Mouse (Mus musculus): ENCODE measurements around the gene Kdf1.

Kdf1 gene

DNA sequence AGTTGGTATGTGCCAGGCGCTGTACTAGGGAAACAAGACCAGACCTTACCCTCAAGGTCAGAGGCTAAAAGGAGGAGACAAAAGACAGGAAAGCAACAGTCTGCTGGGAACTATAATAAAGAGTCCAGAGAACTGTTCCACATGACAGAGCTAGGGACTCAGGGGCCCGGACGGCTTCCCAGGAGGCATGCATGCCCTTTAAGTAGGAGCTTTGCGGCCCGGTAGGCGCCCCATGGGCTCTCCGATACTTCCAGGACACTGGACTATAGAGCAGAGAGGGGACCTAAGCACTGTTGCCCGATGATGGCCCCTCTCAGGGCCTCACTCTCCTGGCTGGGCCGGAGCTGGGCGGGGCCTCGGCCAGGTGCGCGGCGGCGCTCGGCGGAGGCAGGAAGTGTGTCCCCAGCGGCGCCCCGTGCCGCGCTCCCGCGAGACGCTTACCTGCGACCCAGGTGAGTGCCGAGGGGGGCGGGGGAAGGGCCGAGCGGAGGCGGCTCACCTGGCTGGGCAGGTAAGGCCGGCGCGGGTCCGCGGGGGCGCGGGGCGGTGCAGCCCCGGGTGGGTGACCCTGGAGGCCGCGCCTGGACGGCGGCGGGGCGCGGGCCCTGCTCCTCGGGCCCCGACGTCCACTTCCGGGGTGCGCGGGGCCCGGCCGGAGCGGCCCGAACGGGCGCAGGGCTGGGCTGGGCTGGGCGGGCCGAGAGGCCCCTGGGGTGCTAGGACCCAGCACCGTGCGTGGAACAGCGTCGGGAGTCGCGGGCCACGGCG is at the start of gene Kdf1:
Kdf1 (plus strand) TSS at position 363 of the 768 bp plus-strand sequence.
- peak; percentile 68 to 71 for DNase-seq (ENCODE audit: low spot score in 2 of 2)

DNA sequence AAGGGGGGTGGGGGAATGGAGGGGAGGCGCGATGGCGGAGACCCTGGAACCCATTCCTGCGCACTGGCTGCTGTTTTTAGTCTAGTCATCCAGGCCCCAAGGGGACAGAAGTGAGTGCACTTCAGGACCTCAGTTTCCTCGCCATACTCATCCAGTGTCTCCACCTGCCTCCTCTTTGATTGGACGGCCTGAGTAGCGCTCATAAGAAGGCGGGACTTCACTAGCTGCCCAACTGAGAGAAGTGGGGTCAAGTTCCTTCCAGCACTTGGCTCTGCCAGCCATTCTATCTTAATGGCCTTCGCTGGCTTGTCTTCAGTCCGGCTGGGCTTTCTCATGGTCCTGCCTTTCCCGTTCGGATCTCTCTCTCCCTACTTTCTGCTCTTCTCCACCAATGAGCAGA is 49.6 kb upstream of the Kdf1 start:
- DNase-seq (ENCODE audit: low spot score in 2 of 2) = no peak

DNA sequence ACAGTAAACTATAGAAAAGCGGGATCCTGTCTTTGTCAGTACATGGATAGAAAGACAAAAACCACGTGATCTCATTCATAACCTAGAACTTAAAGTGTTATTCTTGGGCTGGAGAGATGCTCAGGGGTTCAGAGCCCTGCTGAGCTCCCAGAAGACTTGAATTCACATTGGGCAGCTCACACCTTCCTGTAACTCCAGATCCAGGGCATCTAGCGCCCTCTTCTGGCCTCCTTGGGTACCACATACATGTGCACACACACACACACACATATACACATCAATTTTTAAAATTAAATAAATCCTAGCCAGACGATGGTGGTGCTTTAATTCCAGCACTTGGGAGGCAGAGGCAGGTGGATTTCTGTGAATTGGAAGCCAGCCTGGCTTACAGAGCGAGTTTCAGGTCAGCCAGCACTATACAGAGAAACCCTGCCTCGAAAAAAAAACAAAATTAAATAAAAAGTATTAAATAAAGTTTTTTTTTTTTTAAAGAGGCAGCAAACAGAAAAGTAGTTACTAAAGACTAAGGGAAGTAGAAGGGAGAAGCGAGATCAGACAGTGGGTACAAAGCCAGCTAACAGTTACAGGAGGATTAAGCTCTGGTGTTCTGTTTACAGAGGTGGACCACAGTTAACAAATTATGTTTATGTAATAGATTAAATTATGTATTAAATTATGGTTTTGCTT is 47.5 kb upstream of the Kdf1 start:
- DNase-seq (ENCODE audit: low spot score in 2 of 2) = no peak

DNA sequence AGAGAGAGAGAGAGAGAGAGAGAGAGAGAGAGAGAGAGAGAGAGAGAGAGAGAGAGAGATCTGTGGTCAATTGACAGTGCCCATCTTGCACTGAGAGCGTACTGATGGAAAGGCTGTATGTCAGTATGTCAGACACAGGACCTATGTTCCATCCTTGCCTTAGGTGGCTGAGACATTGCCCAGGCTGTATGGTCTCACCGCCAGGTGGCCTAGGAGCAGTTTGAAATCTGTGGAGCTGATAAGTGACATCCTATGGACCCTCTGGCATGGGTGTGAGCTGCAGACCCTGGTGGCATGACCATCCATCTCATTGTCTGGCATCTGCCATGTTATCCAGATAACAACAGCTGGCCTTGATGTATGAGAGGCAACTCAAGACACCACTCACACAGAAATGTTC is 44.9 kb upstream of the Kdf1 start:
- no peak for DNase-seq (ENCODE audit: low spot score in 2 of 2)

DNA sequence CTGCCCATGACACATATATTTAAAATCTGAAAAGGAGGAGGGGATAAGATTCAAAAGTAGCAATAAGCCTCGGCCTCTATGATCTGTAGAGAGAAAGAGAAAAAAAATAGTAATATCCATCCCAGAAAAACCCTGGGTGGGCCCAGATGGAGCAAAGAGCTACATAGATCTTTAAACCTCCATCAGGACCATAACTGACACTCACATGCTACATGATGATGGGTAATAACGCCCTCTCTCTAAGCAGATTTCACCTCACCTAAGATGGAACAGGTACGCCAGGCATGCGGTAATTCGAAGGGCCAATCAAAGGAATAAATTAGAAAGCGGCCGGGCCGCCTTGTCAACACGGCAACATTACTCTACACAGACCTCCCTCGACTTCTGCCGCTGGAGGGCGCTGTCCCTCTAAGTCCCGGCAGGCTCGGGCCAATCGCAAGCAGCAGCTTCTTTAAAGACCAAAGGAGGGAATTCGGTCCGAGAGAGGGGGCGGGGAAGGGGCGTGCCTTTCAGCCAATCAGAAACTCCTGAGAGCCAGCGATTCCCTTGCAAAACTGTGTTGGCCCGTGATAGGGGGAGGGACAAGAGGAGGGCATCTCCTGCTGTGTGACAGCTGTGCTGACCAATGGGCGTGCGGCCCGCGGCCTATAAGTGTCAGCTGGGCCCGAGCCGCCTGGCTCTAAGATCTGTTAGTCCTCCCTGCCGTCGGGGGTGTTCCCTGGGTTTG is 39.1 kb upstream of the Kdf1 start, which contains the start of gene Tent5b:
Tent5b (plus strand) TSS at position 675 of the 727 bp plus-strand sequence.
- peak; percentile 99 for DNase-seq (ENCODE audit: low spot score in 2 of 2)

DNA sequence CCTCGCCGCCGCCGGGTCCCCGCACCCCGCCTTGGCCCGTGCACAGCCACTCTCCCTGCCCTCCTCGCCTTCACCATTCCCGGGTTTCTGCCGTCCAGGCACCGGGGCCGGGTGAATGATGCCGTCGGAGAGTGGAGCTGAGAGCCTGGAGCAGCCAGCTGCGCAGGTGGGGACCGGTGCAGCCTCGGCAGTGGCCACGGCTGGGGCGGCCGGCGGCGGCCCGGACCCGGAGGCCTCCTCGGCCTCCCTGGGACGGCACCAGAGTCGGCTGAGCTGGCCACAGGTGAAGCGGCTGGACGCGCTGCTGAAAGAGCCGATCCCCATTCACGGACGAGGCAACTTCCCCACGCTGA is 38.6 kb upstream of the Kdf1 start:
- no peak for DNase-seq (ENCODE audit: low spot score in 2 of 2)

DNA sequence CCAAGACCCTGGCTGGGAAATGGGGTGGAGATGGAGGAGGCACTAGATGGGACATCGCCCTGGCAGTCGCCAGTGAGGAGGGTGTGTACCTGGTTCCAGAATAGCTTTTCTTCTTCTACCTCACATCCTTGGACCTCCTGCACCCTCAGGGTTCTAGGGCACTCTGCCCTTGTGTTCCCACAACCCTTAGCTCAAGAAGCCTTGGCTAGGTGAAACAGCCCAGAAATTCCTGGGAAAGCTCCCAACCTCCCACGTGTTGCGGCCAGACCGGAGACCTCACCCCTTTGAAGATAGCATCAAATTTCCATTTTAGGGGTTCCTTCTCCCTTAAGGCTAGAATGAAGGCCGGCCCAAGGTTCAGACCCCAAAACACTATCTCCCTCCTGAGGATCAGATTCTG is 38.0 kb upstream of the Kdf1 start:
- DNase-seq (ENCODE audit: low spot score in 2 of 2) = no peak

DNA sequence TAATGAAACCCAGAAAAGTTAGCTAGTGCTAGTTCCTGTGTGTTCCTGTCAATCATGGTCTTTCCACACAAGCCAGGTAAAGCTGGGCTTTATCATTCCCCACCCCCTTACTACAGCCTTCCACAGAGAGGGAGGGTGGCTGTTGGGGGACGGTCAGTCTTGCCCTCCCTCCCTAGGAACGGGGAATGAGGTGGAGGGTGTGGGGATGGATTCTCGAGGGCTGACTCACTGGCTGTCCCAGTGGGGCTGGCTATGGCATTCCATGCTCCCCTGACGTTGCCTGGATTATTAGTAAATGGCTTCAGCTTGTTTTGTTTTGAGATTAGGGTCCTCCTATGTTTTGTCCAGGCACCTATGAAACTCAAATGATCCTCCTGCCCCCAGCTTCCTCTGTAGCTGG is 37.3 kb upstream of the Kdf1 start:
- no peak for DNase-seq (ENCODE audit: low spot score in 2 of 2)

DNA sequence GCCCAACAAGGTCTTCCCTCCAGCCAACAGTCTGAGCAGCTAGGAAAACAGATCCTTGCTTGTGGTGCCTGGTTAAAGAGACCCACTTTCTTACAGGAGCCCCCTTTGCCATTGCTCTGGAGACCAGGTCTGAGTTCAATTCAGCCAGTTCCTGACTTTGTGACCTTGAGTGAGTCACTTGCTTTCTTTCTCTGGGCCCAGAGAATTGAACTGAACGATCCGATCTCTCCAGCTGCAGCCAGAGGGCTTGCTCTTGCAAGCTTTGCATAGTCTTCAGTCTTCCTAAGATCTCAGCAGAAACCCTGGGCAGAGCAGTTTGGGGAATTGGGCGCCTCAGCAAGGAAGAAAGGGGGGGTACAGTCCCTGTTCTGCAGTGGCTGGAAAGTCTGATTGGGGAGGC is 36.3 kb upstream of the Kdf1 start:
- DNase-seq (ENCODE audit: low spot score in 2 of 2) = no peak

DNA sequence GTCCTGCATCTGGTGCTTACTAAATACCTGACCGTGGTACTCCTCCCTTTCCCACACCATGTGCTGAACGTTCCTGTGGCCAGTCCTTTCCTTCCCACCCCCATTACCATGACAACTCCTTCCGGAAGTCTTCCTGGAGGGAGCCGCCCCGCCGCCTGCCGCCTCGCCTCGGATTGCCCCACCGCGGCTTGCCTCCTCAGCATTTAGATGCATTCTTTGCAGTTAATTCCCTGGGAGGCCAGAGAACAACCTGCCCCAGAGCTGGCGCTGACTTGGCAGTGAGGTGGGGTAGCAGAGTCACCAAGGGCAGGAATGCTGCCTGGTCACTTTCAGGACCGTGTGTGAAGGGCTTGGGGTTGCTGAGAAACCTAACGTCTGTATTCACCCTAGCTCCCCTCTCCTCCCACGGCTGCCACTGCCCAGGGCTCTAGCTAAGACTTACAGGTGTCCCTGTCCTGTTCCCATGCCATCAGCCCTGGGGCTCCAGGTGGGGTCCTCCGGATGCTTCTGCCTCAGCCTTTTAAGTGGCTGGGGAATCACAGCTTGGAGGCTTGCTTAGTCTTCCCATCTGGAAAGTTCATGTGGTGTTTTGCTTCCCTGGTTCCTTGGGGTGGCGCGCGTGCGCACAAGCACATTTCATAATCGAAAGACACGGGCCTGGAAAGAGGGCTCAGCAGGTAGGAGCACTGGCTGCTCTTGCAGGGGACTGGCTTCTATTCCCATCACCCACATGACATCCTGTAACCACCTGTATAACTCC is 34.3 kb upstream of the Kdf1 start:
- DNase-seq (ENCODE audit: low spot score in 2 of 2) = peak; percentile 48 to 65

DNA sequence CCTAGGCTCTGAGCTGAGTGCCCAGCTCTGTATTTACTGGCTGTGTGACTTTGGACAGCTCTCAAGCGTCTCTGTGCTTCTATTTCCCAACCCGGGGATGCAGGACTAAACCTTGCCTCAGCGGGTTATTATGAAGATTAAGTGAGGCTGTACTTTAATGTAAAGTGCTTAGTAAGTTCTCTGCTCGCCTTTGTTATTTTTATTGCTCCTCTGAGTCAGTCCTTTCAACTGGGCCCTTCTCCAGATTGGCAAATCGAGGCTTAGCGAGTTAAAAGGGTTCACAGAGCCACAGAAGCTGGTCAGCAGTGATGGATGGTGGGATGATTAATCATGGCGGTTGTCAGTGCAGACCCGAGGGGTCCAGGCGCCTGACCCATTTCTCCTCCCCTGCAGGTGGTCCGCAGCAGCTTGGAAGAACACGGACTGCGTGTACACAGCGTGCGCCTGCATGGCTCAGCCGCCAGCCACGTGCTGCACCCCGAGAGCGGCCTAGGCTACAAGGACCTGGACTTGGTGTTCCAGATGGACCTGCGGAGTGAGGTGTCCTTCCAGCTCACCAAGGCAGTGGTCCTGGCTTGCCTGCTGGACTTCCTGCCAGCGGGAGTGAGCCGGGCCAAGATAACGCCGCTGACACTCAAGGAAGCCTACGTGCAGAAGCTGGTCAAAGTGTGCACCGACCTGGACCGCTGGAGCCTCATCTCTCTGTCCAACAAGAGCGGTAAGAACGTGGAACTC is 32.9 kb upstream of the Kdf1 start:
- no peak for DNase-seq (ENCODE audit: low spot score in 2 of 2)

DNA sequence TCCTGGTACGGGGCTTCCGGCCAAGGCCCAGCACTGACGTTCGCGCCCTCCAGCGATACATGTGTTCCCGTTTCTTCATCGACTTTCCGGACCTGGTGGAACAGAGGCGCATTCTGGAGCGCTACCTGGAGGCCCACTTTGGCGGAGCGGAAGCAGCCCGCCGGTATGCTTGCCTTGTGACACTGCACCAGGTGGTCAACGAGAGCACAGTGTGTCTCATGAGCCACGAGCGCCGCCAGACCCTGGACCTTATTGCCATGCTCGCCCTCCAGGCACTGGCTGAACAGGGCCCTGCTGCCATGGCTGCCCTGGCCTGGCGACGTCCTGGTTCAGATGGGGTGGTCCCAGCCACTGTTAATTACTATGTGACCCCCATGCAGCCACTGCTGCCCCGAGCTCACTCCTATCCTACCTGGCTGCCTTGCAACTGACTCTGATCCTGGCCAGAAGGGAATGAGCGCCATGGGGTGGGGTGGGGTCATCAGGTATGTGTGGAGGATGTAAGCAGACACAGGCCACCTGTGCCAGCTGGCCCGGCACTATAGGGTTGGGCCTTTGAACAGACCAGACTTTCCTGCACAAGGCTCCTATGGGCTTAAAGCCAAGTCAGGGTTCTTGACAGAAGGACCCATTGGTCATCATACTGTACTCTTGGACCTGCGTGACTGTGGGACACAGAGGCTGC is 31.9 kb upstream of the Kdf1 start:
- DNase-seq (ENCODE audit: low spot score in 2 of 2) = no peak

DNA sequence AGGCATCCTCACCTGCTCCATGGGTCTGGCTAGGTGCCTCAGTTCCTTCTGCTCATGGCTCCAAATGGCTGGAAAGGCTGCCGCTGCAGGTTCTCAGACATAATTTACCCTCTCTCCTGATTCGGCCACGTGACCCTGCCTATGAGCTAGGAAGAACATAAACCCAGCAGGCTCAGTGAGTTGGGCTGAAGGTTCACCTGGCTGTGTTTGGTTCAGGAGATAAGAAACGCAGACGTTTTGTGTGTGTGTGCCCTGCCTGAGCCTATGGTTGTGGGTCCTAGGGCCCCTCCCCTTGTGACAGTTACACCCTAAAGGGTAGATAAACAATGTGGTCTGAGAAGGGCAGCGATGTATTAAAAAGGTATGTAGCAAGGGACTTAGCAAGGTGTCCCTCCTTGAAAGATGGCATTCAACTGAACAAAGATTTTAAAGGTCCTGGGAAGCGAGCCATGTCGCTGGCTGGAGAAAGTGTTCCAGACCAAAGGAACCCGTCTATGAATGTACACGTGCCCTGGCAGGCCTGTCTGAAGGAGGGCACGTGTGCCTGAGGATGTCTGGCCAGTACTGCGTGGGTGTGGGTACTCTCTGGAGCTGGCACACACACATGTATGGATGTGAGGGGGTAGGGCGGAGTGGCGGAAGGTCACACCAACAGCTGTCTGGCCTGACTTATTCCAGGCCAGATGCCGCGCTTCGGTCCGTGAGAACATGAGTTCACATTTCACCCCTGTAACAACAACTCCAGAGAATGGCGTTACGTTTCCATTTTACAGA is 30.0 kb upstream of the Kdf1 start:
- DNase-seq (ENCODE audit: low spot score in 2 of 2) = no peak

DNA sequence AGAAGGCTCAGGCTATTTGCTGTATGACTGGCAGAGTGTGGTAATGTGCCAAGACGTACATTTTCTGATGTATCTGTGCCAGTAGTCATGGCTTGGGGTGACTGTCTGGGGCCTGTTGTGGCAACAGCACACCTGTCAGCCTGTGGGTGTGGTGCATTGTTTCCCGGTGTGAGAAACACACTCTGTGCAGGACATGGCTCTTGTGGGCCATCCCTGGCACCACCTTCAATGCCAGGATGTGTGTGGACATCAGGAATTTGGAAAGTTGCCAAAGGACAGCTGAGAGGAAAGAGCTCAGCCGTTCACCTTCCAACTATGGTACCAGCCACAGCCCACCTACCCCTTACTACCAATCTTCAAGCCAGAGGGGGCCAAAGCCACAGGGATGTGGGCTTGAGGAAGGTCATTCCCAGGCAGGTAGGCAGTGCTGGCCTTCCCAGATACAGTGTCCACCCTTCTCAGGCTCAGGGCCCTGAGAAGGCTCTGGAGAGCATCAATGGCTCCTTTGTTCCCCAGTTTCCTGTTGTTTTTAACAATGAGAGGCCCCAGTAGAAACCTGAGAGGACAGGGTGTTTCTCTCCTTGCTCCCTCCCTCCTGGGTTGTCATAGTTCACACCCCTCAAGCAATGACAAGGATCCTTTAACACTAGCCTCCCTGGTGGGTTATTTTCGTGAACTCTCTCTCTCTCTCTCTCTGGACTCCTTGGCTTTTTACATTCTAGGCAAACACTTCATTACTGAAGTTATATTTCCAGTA is 29.1 kb upstream of the Kdf1 start:
- DNase-seq (ENCODE audit: low spot score in 2 of 2) = no peak

DNA sequence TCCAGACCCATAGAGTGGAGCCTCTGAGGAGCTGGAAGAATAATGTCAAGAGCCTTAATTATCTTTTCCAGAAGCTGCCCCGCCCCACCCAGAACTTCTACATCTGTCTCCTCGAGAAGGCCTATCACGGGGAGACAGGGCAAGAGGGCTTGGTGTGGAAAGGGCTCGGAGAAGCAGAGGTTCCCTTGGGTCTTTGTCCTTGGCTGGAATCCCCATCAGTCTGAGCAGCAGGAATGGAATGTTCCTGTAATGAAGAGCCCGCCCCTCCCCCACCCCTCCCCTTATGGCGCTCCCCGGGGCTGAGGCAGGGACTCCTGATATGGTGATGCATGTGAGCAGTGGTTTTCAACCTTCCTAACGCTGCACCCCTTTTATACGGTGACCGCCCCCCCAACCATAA is 27.0 kb upstream of the Kdf1 start:
- DNase-seq (ENCODE audit: low spot score in 2 of 2) = peak in 1 of 2 experiments; percentile 56

DNA sequence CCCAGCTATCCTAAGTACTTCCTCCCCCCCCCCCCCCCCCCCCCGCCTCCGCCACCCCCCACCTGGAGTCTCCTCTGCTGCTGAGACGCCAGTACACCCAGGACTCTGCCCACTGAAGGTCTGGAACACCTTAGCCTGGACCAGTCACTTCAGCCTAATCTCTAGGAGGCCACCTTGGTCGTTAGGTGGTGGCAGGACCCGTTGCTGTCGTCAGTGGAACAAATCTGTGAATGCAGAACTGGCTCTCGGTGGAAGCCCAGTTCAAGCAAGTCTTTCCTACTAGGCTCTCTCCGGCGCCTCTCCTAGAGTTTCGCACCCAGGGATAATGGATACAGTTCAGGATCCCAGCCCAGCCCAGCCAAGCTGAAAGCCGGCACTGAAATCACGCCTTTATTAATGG is 24.9 kb upstream of the Kdf1 start:
- no peak for DNase-seq (ENCODE audit: low spot score in 2 of 2)

DNA sequence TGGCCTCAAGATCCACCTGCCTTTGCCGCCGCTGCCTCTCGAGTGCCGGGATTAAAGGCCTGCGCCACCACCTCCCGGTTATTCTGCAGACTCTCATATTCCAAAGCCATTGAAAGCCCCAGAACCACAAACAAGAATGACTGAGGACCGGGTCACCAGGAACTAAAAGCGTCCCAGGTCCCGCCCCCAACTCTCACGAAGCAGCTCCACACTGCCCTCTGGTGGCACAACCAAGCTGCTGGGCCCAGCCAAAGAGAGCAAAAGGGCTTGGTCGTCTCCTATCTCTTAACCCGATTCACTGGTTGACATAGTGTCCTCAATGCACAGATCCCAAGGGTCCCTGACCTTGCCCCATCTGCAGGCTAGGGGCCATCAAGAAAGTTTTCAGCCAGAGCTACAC is 24.3 kb upstream of the Kdf1 start:
- DNase-seq (ENCODE audit: low spot score in 2 of 2) = peak; percentile 89 to 93

DNA sequence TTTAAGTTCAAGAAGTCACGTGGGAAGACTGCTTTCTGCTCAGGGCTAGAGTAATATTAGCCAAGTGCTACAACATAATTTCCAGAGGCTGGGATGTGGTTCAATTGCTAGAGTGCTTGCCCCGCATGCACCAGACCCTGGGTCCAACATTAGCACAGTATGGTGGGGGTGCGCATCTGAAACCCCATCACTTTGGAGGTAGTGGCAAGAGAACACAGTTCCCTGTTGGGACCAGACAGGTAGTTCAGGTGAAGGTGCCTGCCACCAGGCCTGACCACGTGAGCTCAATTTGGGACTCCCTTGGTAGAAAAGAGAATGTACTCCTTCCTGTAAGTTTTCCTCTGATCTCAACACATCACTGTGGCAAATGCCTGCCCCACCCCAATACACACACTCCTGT is 23.9 kb upstream of the Kdf1 start:
- DNase-seq (ENCODE audit: low spot score in 2 of 2) = no peak

DNA sequence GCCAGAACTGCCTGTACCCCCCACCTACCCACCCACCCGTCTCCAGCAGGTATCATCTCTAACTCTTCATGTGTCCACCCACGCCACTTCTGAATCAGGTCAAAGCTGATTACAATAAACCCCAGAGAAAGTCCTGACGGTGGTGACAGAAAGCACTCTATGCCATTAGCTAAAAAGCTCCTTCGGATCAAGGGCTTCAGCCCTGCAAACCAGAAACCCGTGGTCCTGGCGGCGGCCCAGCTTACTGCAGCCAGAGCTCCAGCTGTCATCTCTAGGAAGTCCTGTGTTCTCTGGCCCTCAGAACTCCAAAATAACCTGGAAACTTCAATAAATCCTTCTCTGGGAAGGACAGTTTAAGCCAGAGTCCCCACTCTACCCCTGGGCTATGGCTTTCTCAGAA is 23.1 kb upstream of the Kdf1 start:
- DNase-seq (ENCODE audit: low spot score in 2 of 2) = no peak
